11 mouse cellular contexts compared by ENCODE assay signal in genomic region chr11:82139492-82140094, GRCm38 (mm10). TPM values are rescaled to one million over a fixed set of nuclear protein-coding genes. Genes with fewer than 3 reads are reported as not detected.
DNase-seq lines count a peak whose midpoint lies in the region; ATAC-seq lines count a peak whose summit lies in the region.
"Had no signal": no experiment of that assay in that cellular context is flagged by ENCODE, and none has a peak within 500 bp of the region (broad histone marks: within the 10 kb centered on the region; RNA-seq: fewer than 3 reads in every experiment).

No protein-coding gene starts in this region.

- ATAC-seq in heart, embryonic 12.5 days (ENCODE audit: insufficient number of reproducible peaks, low FRiP score) = no peak
- ATAC-seq in embryonic facial prominence, embryonic 13.5 days (ENCODE audit: insufficient number of reproducible peaks, insufficient read depth, low FRiP score, low TSS enrichment, low read depth) = no peak

- no peak overlapping the region for H3K4me3 ChIP-seq in heart, embryonic 12.5 days
- H3K4me3 ChIP-seq in embryonic facial prominence, embryonic 13.5 days = no peak overlapping the region
- H3K4me3 ChIP-seq: neural tube, embryonic 12.5 days had no signal

- no peaks in the 10 kb centered on the region for H3K36me3 ChIP-seq in heart, embryonic 12.5 days
- H3K36me3 ChIP-seq in embryonic facial prominence, embryonic 13.5 days = no peaks in the 10 kb centered on the region
- H3K36me3 ChIP-seq: neural tube, embryonic 12.5 days had no signal

- no peaks in the 10 kb centered on the region for H3K27me3 ChIP-seq in heart, embryonic 12.5 days (replicated peaks)
- peaks cover 11% of the 10 kb centered on the region for H3K27me3 ChIP-seq in embryonic facial prominence, embryonic 13.5 days
- H3K27me3 ChIP-seq: neural tube, embryonic 12.5 days had no signal

- DNase-seq in heart, adult 8-10 months (ENCODE audit: low spot score) = peak; percentile 25
- peak; percentile 99 for DNase-seq in 3T3-L1 (ENCODE audit: low read depth, low spot score)
- DNase-seq in lung, postnatal 10 days = peak; percentile 33
- no peak for DNase-seq in left cerebral cortex, adult 8-10 months (ENCODE audit: low spot score in 2 of 2)
- no peak for DNase-seq in retina, embryonic 14.5 days (ENCODE audit: low spot score)
- DNase-seq in thymus, postnatal 10 days (ENCODE audit: low spot score in 2 of 2) = no peak

- no peak overlapping the region for H3K27ac ChIP-seq in heart, embryonic 12.5 days (ENCODE audit: poor library complexity, severe bottlenecking)
- H3K27ac ChIP-seq in embryonic facial prominence, embryonic 13.5 days = 0 out of 2 replicates have a peak overlapping the region, but pooled peaks have one; percentile 1
- H3K27ac ChIP-seq: neural tube, embryonic 12.5 days had no signal

- WGBS in heart, embryonic 12.5 days = 69% methylated on average over 7 of the region's 7 CpGs
- WGBS in embryonic facial prominence, embryonic 13.5 days = 28% methylated on average over 7 of the region's 7 CpGs

- no peaks in the 10 kb centered on the region for H3K4me1 ChIP-seq in heart, embryonic 12.5 days (replicated peaks)
- H3K4me1 ChIP-seq in embryonic facial prominence, embryonic 13.5 days = peaks cover 17% of the 10 kb centered on the region; the same call in 1 of the 2 replicates
- H3K4me1 ChIP-seq: neural tube, embryonic 12.5 days had no signal

- no peak overlapping the region for H3K4me2 ChIP-seq in heart, embryonic 12.5 days
- H3K4me2 ChIP-seq in embryonic facial prominence, embryonic 13.5 days = peak overlapping the region; percentile 7; the same call in 1 of the 2 replicates
- H3K4me2 ChIP-seq: neural tube, embryonic 12.5 days had no signal

- H3K9me3 ChIP-seq in heart, embryonic 12.5 days (replicated peaks) = no peaks in the 10 kb centered on the region
- no peaks in the 10 kb centered on the region for H3K9me3 ChIP-seq in embryonic facial prominence, embryonic 13.5 days
- H3K9me3 ChIP-seq: neural tube, embryonic 12.5 days had no signal

- no peak overlapping the region for H3K9ac ChIP-seq in heart, embryonic 12.5 days
- no peak overlapping the region for H3K9ac ChIP-seq in embryonic facial prominence, embryonic 13.5 days
- H3K9ac ChIP-seq: neural tube, embryonic 12.5 days had no signal

RNA-seq across cellular contexts. Expression of gene Ccl8, which starts 24.6 kb away (rescaled TPM):
- 1 to 10 TPM in 2 of 4 experiments, under 1 TPM in 1, not detected in 1; 0.60 to 1.4 (median 1.4) TPM for total RNA-seq in heart, adult 8-10 months (2022)
- polyA plus RNA-seq in heart, embryonic 12.5 days (2016; fragmentation: Nextera tagmentation; extraction: Ambion mirVana) = not detected in 2 replicates
- not detected in 2 replicates for polyA plus RNA-seq in embryonic facial prominence, embryonic 13.5 days (2015; fragmentation: Nextera tagmentation; extraction: Ambion mirVana)
- not detected for total RNA-seq in left cerebral cortex, adult 8-10 months (2022)
- total RNA-seq: left cerebral cortex, adult 18-20 months had no signal
- polyA plus RNA-seq: heart, embryonic 14.5 days; neural tube, embryonic 12.5 days had no signal

RNA-seq across cellular contexts. Expression of gene Ccl12, which starts 37.9 kb away (rescaled TPM):
- 1 to 10 TPM in 2 of 4 experiments, under 1 TPM in 1, not detected in 1; 0.57 to 3.5 (median 1.3) TPM for total RNA-seq in heart, adult 8-10 months (2022)
- polyA plus RNA-seq in heart, embryonic 12.5 days (2016; fragmentation: Nextera tagmentation; extraction: Ambion mirVana) = 0.72 and 1.2 TPM in 2 replicates
- 2.7 and 3.5 TPM in 2 replicates for polyA plus RNA-seq in embryonic facial prominence, embryonic 13.5 days (2015; fragmentation: Nextera tagmentation; extraction: Ambion mirVana)
- total RNA-seq in left cerebral cortex, adult 8-10 months (2022) = 1 to 10 TPM in 1 of 4 experiments, under 1 TPM in 1, not detected in 2; 0.81 to 1.9 TPM

Comparison
In these comparisons a context has a peak if more than half of its experiments do, and no peak if none do; other contexts are left out.
1. DNase-seq: peak in heart, adult 8-10 months (single experiment), 3T3-L1 (single experiment) and lung, postnatal 10 days (single experiment); none in left cerebral cortex, adult 8-10 months (0 of 2), retina, embryonic 14.5 days (single experiment) and thymus, postnatal 10 days (0 of 2).